Mouse (Mus musculus) G1E-ER4 (cell line): ENCODE data around the gene Arcn1. TPM values are rescaled to one million over a fixed set of nuclear protein-coding genes. Genes with fewer than 3 reads are reported as not detected.

ENCODE experiments used
- GATA1 ChIP-seq: IDR thresholded peaks from one replicate; pipeline ENCODE4 v1.8.0; 2012; ENCODE audit warnings: low read length, inconsistent platforms
- polyA plus RNA-seq: library from polyadenylated mRNA; stranded (reverse); fragments of >175 nt; gene quantifications from 2 replicates; pipeline ENCODE4 v1.2.3, GENCODE M21; 2012

Arcn1 gene
- polyA plus RNA-seq, 1 experiment = 18.3 TPM

- no peak for TF ChIP-seq GATA1
Observed at GRCm38 (mm10) chr9:44715705-44716362, 51.8 kb downstream of the Arcn1 start.

DNA sequence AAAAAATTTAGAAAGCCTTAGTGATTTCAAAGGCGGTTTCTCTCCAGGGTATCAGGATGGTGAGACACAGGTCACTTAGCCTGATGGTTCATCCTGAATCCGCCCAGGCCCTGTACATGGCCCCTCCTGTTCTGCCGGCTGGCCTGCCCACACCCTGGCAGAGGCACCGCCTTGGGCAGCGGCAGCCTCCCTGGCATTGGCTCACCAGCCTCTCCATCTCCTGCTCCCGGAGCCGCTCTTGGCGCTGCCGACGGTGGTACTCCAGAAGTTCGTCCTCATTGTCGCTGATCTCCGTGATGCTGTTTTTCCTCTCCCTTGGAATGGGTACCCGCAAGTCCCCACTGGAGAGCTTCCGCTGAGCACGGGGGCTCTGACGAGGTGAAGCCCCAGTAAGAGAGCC lies 52.5 kb downstream of the Arcn1 start:
- TF ChIP-seq GATA1 = no peak

- TF ChIP-seq GATA1 = no peak
Observed at GRCm38 (mm10) chr9:44713574-44713973, 54.1 kb downstream of the Arcn1 start.

DNA sequence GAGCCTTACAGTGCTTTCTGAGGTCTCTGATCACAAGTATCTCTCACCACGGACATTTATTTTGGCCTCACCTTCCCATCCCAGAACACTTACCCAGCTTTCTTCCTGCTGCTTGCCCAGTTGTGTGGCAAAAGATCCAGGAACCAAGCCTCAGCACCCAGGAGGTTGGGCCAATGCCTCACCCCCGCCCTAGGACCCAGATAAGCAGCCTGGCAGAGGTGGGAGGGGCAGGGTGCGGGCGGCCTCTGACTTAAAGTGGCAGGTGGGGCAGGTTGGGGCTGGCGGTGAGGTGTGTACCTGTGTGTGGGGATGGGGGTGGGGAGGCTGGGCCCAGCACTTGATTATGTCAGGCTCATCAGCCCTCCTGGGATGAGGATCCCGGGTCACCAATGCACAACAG lies 54.6 kb downstream of the Arcn1 start:
- no peak for TF ChIP-seq GATA1

GRCm38 (mm10) chr9:44711602-44712001 lies 56.0 kb downstream of the Arcn1 start:
- TF ChIP-seq GATA1 = no peak

GRCm38 (mm10) chr9:44710213-44710612 lies 57.4 kb downstream of the Arcn1 start:
- TF ChIP-seq GATA1 = no peak

DNA sequence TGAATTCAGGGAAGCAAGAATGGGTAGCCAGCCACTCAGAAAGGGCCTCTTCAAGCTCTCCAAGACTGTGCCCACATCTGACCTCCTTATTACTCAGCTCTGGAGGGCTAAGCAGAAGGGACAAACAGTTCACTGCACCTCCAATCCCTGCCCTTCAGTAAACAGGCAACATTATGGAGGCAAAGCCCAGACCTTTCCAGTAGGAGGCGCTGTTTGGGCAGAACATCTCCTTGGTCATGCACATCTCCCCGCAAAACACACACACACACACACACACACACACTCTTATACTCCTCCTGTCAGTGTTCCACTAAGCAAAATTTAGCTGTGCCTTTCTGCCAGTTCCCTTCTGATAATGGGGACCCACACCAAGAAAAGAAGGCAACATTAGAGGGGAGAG lies 58.0 kb downstream of the Arcn1 start:
- no peak for TF ChIP-seq GATA1

DNA sequence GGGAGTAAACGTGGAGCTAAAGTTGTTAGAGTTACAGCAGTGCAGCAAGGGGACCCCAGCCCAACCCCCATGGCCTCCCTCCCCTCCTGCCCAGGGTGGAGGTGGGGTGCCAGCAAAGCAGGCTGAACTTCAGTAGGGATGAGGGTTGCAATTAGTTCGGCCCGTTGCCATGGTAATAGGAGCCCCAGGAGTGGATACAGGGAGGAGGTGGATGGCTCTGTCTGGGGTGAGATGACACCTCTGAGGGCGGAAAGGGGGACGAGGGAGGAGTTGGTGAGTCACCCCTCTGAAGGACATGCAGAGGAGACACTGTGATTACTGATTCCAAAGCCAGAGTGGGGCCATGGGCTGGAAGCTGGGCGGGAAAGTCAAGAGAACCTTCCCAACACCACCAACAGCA lies 58.7 kb downstream of the Arcn1 start:
- TF ChIP-seq GATA1 = no peak

GRCm38 (mm10) chr9:44708429-44708765 lies 59.2 kb downstream of the Arcn1 start:
- no peak for TF ChIP-seq GATA1

DNA sequence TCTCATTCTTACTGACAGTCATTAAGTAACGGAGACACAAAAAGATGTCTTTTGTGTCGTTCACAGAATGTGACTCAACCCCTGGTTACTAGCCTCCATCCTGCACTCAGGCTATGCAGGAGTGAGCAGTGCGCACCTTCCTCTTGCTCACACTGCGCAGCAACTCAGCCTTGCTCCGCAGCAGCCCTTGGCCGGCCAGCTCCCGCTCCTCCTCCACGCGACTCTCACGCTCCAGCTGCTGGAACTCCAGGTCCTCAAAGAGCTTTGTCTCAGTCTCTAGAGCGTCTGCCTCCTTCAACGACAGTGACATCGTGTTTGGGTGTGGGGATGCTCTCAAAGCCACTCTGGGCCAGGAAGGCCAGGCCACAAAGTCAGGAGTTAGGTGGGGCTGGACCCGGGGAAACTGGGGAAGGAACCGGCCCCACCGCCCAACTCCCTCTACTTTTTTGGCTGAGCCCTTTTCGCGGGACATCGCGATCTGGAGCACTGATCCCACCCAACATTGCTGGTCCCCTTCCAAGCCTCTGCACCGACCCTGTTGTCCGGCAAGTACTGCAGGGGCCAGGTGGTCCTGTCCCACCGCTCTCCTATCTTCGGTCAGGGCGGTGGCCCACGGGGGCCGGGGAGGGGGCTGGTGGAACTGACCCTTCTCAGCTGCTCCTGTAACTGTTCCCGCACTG lies 59.8 kb downstream of the Arcn1 start:
- no peak for TF ChIP-seq GATA1

GRCm38 (mm10) chr9:44699730-44700129 lies 67.9 kb downstream of the Arcn1 start:
- TF ChIP-seq GATA1 = no peak

DNA sequence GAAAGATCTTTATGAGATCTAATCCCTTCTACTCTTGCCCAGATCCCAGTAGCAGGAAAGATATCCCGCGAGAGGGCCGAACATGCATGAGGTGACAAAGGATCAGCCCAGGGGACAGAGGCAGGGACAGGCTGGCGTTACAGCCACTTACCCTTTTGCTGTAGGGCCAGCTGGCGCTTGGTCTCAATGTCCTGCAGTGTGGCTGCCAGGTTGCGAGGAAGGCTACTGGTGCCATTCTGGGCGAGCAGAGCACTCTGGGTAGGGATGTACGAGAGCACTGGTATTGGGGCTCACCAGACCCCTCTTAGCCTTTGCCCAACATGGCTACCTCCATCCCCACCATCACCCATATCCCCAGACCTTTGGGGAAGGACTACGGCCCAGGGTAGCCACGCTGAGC lies 68.4 kb downstream of the Arcn1 start:
- no peak for TF ChIP-seq GATA1

- TF ChIP-seq GATA1 = no peak
Observed at GRCm38 (mm10) chr9:44697866-44698265, 69.8 kb downstream of the Arcn1 start.

DNA sequence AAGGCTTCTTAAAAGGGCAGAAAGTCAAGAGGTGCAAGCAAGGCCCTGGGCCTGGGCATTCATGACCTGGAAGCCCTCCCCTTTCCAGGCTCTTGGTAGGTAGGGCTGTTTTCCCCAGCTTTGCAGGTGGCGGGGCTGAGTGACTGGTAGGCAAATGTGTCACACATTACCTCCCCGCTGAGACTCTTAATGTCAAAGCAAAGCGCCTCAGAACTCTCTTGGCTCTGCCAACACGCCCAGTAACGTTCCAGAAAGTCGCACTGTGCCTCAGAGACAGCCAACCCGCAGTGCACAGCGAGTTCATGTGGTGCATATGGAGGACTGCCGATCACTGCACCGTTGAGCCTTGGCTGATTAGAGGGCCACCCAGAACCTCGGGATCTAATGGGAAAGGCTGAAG lies 74.6 kb downstream of the Arcn1 start:
- no peak for TF ChIP-seq GATA1

GRCm38 (mm10) chr9:44691671-44692520 lies 75.7 kb downstream of the Arcn1 start:
- TF ChIP-seq GATA1 = no peak

Other genes starting within 250 kb of the Arcn1 start
- gene Cxcr5, start 206.0 kb downstream of the Arcn1 start, polyA plus RNA-seq = not detected in 2 replicates
- gene Ddx6, start 163.0 kb downstream of the Arcn1 start, polyA plus RNA-seq = 21.7 and 25.6 TPM in 2 replicates
- not detected in 2 replicates for gene Treh, start 94.6 kb downstream of the Arcn1 start, polyA plus RNA-seq
- 9.0 and 9.3 TPM in 2 replicates for gene Phldb1, start 32.6 kb downstream of the Arcn1 start, polyA plus RNA-seq
- 0.94 and 1.0 TPM in 2 replicates for gene Ift46, start 63 bp upstream of the Arcn1 start, polyA plus RNA-seq
- 0.17 TPM in 1 of 2 replicates, not detected in the other for gene Tmem25, start 31.5 kb upstream of the Arcn1 start, polyA plus RNA-seq
- gene Ttc36, start 35.2 kb upstream of the Arcn1 start, polyA plus RNA-seq = 0.45 and 0.76 TPM in 2 replicates
- gene Kmt2a, start 113.5 kb upstream of the Arcn1 start, polyA plus RNA-seq = 12.4 and 13.1 TPM in 2 replicates
- gene Atp5l, start 152.9 kb upstream of the Arcn1 start, polyA plus RNA-seq = 49.1 and 57.0 TPM in 2 replicates
- 1.8 and 2.0 TPM in 2 replicates for gene Ube4a, start 197.8 kb upstream of the Arcn1 start, polyA plus RNA-seq
- gene Cd3g, start 212.6 kb upstream of the Arcn1 start, polyA plus RNA-seq = 0.05 and 0.15 TPM in 2 replicates
- not detected in 2 replicates for gene Cd3d, start 213.9 kb upstream of the Arcn1 start, polyA plus RNA-seq
- not detected in 2 replicates for gene Cd3e, start 241.8 kb upstream of the Arcn1 start, polyA plus RNA-seq